Mouse (Mus musculus) kidney, adult 2 months (tissue): Measurements from ENCODE around the gene Apom. TPM values are rescaled to one million over a fixed set of nuclear protein-coding genes. Genes with fewer than 3 reads are reported as not detected.

Experiments
- DNase-seq: peaks from one replicate; pipeline ENCODE4 v3.0.0; 2021
- H3K27ac ChIP-seq: fragments of 200-500 bp; 2 replicates; pipeline ENCODE4 v1.5.1; 2012; ENCODE audit warnings: low read depth, low read length, control low read depth, inconsistent platforms; ENCODE audit not compliant: insufficient read depth
- H3K27me3 ChIP-seq: fragments of 200-500 bp; replicated peaks from 2 replicates; pipeline ENCODE4 v1.6.1; 2012; ENCODE audit warnings: mild to moderate bottlenecking, moderate library complexity, low read length, inconsistent platforms; ENCODE audit not compliant: control insufficient read depth, insufficient read depth
- H3K36me3 ChIP-seq: fragments of 200-500 bp; 2 replicates; pipeline ENCODE4 v1.6.1; 2012; ENCODE audit warnings: mild to moderate bottlenecking, moderate library complexity, low read length, inconsistent platforms; ENCODE audit not compliant: control insufficient read depth, insufficient read depth
- H3K4me1 ChIP-seq: fragments of 200-500 bp; 2 replicates; pipeline ENCODE4 v1.6.1; 2011; ENCODE audit warnings: low read length; ENCODE audit not compliant: control insufficient read depth, insufficient read depth
- H3K4me3 ChIP-seq: fragments of 200-500 bp; 2 replicates; pipeline ENCODE4 v1.5.1; 2011; ENCODE audit warnings: mild to moderate bottlenecking, low read depth, low read length, control low read depth; ENCODE audit not compliant: insufficient read depth
- CTCF ChIP-seq: fragments of 200-500 bp; conservative IDR thresholded peaks from 2 replicates; pipeline ENCODE4 v1.5.1; 2011; ENCODE audit warnings: low read depth, mild to moderate bottlenecking, control low read depth, low read length, moderate library complexity, mixed read lengths; ENCODE audit not compliant: insufficient read depth, insufficient read length
- POLR2A ChIP-seq: fragments of 200-500 bp; IDR thresholded peaks from one replicate; pipeline ENCODE4 v1.6.1; 2011; ENCODE audit warnings: low read depth, low read length, control low read depth
- WGBS: fragments of 180-500 bp; shearing (Covaris S2); methylation state at CpG from one replicate; pipeline ENCODE4 v1.1.7; 2018; 5-methylcytosine and 5-hydroxymethylcytosine counted together
- polyA plus RNA-seq: library from polyadenylated mRNA; depleted of rRNA; stranded (reverse); fragments of >200 nt; gene quantifications from 2 replicates; pipeline ENCODE4 v1.2.3, GENCODE M21; 2012

Gene Apom
- polyA plus RNA-seq, 1 experiment: 157 TPM

GRCm38 (mm10) chr17:35104754-35105153 is 27.1 kb downstream of the Apom start:
- Histone ChIP-seq H3K4me1 (peaks cover 4% of the 10 kb centered on the region; the same call in 1 of the 2 replicates), H3K4me3 (no peak overlapping the region), H3K27ac (no peak overlapping the region), H3K27me3 (no peaks in the 10 kb centered on the region), H3K36me3 (no peaks in the 10 kb centered on the region)
- 78% methylated on average over 6 of the region's 6 CpGs for WGBS
- no peak for TF ChIP-seq POLR2A
- no peak for TF ChIP-seq CTCF
- DNase-seq: no peak

GRCm38 (mm10) chr17:35104079-35104478 is 27.8 kb downstream of the Apom start:
- Histone ChIP-seq H3K27me3 (no peaks in the 10 kb centered on the region), H3K27ac (no peak overlapping the region), H3K36me3 (no peaks in the 10 kb centered on the region), H3K4me3 (no peak overlapping the region), H3K4me1 (peaks cover 4% of the 10 kb centered on the region; the same call in 1 of the 2 replicates)
- TF ChIP-seq CTCF (no peak), POLR2A (no peak)
- WGBS: 94% methylated on average over 7 of the region's 7 CpGs
- no peak for DNase-seq

GRCm38 (mm10) chr17:35103221-35103690 is 28.6 kb downstream of the Apom start:
- peak overlapping the region; percentile 26 for H3K27ac ChIP-seq
- no peaks in the 10 kb centered on the region for H3K27me3 ChIP-seq
- no peak overlapping the region for H3K4me3 ChIP-seq
- peaks cover 4% of the 10 kb centered on the region; the same call in 1 of the 2 replicates for H3K4me1 ChIP-seq
- TF ChIP-seq CTCF (no peak), POLR2A (no peak)
- DNase-seq: peak; percentile 90
- WGBS: 32% methylated on average over 6 of the region's 6 CpGs
- H3K36me3 ChIP-seq: no peaks in the 10 kb centered on the region

- no peak for DNase-seq
- Histone ChIP-seq H3K4me3 (no peak overlapping the region), H3K27me3 (no peaks in the 10 kb centered on the region), H3K4me1 (peaks cover 4% of the 10 kb centered on the region; the same call in 1 of the 2 replicates), H3K36me3 (no peaks in the 10 kb centered on the region), H3K27ac (no peak overlapping the region)
- TF ChIP-seq POLR2A (no peak), CTCF (no peak)
- WGBS: 67% methylated on average over 8 of the region's 8 CpGs
Measured at GRCm38 (mm10) chr17:35102299-35102698, 29.6 kb downstream of the Apom start.

GRCm38 (mm10) chr17:35101161-35101560 is 30.7 kb downstream of the Apom start:
- no peaks in the 10 kb centered on the region for H3K27me3 ChIP-seq
- no peak overlapping the region for H3K27ac ChIP-seq
- no peaks in the 10 kb centered on the region; the same call in 1 of the 2 replicates for H3K36me3 ChIP-seq
- no peak overlapping the region for H3K4me3 ChIP-seq
- no peak for DNase-seq
- no peak for TF ChIP-seq CTCF
- TF ChIP-seq POLR2A: no peak
- 68% methylated on average over 11 of the region's 11 CpGs for WGBS
- peaks cover 4% of the 10 kb centered on the region; the same call in 1 of the 2 replicates for H3K4me1 ChIP-seq

- Histone ChIP-seq H3K4me1 (peaks cover 4% of the 10 kb centered on the region; the same call in 1 of the 2 replicates), H3K27ac (no peak overlapping the region), H3K36me3 (no peaks in the 10 kb centered on the region; the same call in 1 of the 2 replicates), H3K4me3 (no peak overlapping the region), H3K27me3 (no peaks in the 10 kb centered on the region)
- no peak for TF ChIP-seq POLR2A
- no peak for TF ChIP-seq CTCF
- 60% methylated on average over 10 of the region's 10 CpGs for WGBS
- DNase-seq: no peak
Measured at GRCm38 (mm10) chr17:35100196-35100765, 31.6 kb downstream of the Apom start.

GRCm38 (mm10) chr17:35097164-35097655 is 34.6 kb downstream of the Apom start:
- Histone ChIP-seq H3K4me1 (no peaks in the 10 kb centered on the region), H3K4me3 (no peak overlapping the region), H3K27ac (no peak overlapping the region), H3K36me3 (peaks cover 3% of the 10 kb centered on the region), H3K27me3 (no peaks in the 10 kb centered on the region)
- DNase-seq: peak; percentile 30
- 75% methylated on average over 12 of the region's 12 CpGs for WGBS
- TF ChIP-seq CTCF: no peak
- TF ChIP-seq POLR2A: no peak

- H3K4me3 ChIP-seq: no peak overlapping the region
- DNase-seq: no peak
- WGBS: 86% methylated on average over 12 of the region's 12 CpGs
- TF ChIP-seq CTCF (no peak), POLR2A (no peak)
- peaks cover 3% of the 10 kb centered on the region for H3K36me3 ChIP-seq
- no peak overlapping the region for H3K27ac ChIP-seq
- no peaks in the 10 kb centered on the region for H3K27me3 ChIP-seq
- no peaks in the 10 kb centered on the region for H3K4me1 ChIP-seq
Measured at GRCm38 (mm10) chr17:35096597-35096996, 35.3 kb downstream of the Apom start.
